Mouse (Mus musculus) lung, adult 10 weeks (tissue): ENCODE results near the gene Cds2. TPM values are rescaled to one million over a fixed set of nuclear protein-coding genes. Genes with fewer than 3 reads are reported as not detected.

Source experiments
- polyA plus RNA-seq: library from polyadenylated mRNA; stranded (reverse); fragments of 350-450 nt; fragmentation: Illumina TruSeq; extraction: RNeasy Lipid Tissue Mini Kit (QIAGEN cat#74804); gene quantifications from one replicate; pipeline ENCODE4 v1.2.3, GENCODE M21; 2014; ENCODE audit warnings: low read depth, low replicate concordance; ENCODE audit not compliant: insufficient read depth

Gene Cds2
- 34.7 TPM for polyA plus RNA-seq

GRCm38 (mm10) chr2:132262879-132263398 is at the start of gene Cds2:
Cds2 (plus strand) TSS chr2:132263148.

GRCm38 (mm10) chr2:132247539-132248313 is 15.2 kb upstream of the Cds2 start, which contains the start of gene Tmem230:
Tmem230 (minus strand) TSS chr2:132247807.

GRCm38 (mm10) chr2:132252542-132253528 is 10.1 kb upstream of the Cds2 start, which contains the start of gene Pcna:
Pcna (minus strand) TSS chr2:132253314.

Other genes starting within 250 kb of the Cds2 start
- 14.1 TPM for gene Rassf2, start 232.9 kb upstream of the Cds2 start, polyA plus RNA-seq
- 21.2 TPM for gene Slc23a2, start 118.0 kb upstream of the Cds2 start, polyA plus RNA-seq
- gene Tmem230, start 15.3 kb upstream of the Cds2 start, polyA plus RNA-seq: 23.1 TPM
- gene Pcna, start 9.8 kb upstream of the Cds2 start, polyA plus RNA-seq: 85.7 TPM
- not detected for gene Prokr2, start 122.3 kb downstream of the Cds2 start, polyA plus RNA-seq